Mouse (Mus musculus) bone marrow macrophage, adult 2 months (primary cell): ENCODE measurements around the gene Rassf2. TPM values are rescaled to one million over a fixed set of nuclear protein-coding genes. Genes with fewer than 3 reads are reported as not detected.

ENCODE experiments used
- H3K27ac ChIP-seq: 2 replicates; pipeline ENCODE4 v1.5.1; 2012; ENCODE audit warnings: low read depth, low read length; ENCODE audit not compliant: insufficient read depth
- H3K4me1 ChIP-seq: 2 replicates; pipeline ENCODE4 v1.6.1; 2012; ENCODE audit warnings: low read length; ENCODE audit not compliant: control insufficient read depth, insufficient read depth
- H3K4me3 ChIP-seq: 2 replicates; pipeline ENCODE4 v1.5.1; 2012; ENCODE audit warnings: mild to moderate bottlenecking, low read length, moderate library complexity; ENCODE audit not compliant: insufficient read depth
- CTCF ChIP-seq: IDR thresholded peaks from 2 replicates; pipeline ENCODE4 v1.5.1; 2012; ENCODE audit warnings: low read depth, mild to moderate bottlenecking, low read length, moderate library complexity
- POLR2A ChIP-seq: IDR thresholded peaks from 2 replicates; pipeline ENCODE4 v1.6.1; 2012; ENCODE audit warnings: mild to moderate bottlenecking, low read depth, low read length, borderline replicate concordance
- polyA plus RNA-seq: library from polyadenylated mRNA; stranded (reverse); fragments of >200 nt; gene quantifications from 2 replicates; pipeline ENCODE4 v1.2.4, GENCODE M21; 2012; ENCODE audit not compliant: missing spikeins, insufficient read depth, insufficient read length

The Rassf2 gene
- polyA plus RNA-seq, 1 experiment, result 155 TPM

GRCm38 (mm10) chr2:131949767-131950597 is 80.1 kb downstream of the Rassf2 start:
- H3K4me1 ChIP-seq, result 0 out of 2 replicates have a peak, but pooled peaks cover 6% of the 10 kb centered on the region
- no peak overlapping the region for H3K4me3 ChIP-seq
- TF ChIP-seq CTCF (no peak), POLR2A (no peak)
- H3K27ac ChIP-seq, result no peak overlapping the region

- H3K4me1 ChIP-seq, result 0 out of 2 replicates have a peak, but pooled peaks cover 4% of the 10 kb centered on the region
- H3K4me3 ChIP-seq, result no peak overlapping the region
- H3K27ac ChIP-seq, result no peak overlapping the region
- TF ChIP-seq POLR2A (no peak), CTCF (no peak)
Measured at GRCm38 (mm10) chr2:131948916-131949639, 81.0 kb downstream of the Rassf2 start.

- TF ChIP-seq POLR2A (no peak), CTCF (no peak)
- H3K27ac ChIP-seq, result no peak overlapping the region
- H3K4me3 ChIP-seq, result no peak overlapping the region
- 0 out of 2 replicates have a peak, but pooled peaks cover 4% of the 10 kb centered on the region for H3K4me1 ChIP-seq
Measured at GRCm38 (mm10) chr2:131948156-131948555, 81.9 kb downstream of the Rassf2 start.

GRCm38 (mm10) chr2:131946351-131946750 is 83.7 kb downstream of the Rassf2 start:
- TF ChIP-seq POLR2A, result no peak
- TF ChIP-seq CTCF, result no peak

GRCm38 (mm10) chr2:131945765-131946164 is 84.3 kb downstream of the Rassf2 start:
- H3K27ac ChIP-seq, result no peak overlapping the region
- H3K4me3 ChIP-seq, result no peak overlapping the region
- 0 out of 2 replicates have a peak, but pooled peaks cover 4% of the 10 kb centered on the region for H3K4me1 ChIP-seq
- TF ChIP-seq CTCF, result no peak
- no peak for TF ChIP-seq POLR2A

More at GRCm38 (mm10) chr2:131946351-131946750, 83.7 kb downstream of the Rassf2 start:
- Histone ChIP-seq H3K4me1 (0 out of 2 replicates have a peak, but pooled peaks cover 4% of the 10 kb centered on the region), H3K27ac (no peak overlapping the region), H3K4me3 (no peak overlapping the region)

GRCm38 (mm10) chr2:131945225-131945624 is 84.8 kb downstream of the Rassf2 start:
- H3K4me1 ChIP-seq, result 0 out of 2 replicates have a peak, but pooled peaks cover under 1% of the 10 kb centered on the region
- H3K27ac ChIP-seq, result no peak overlapping the region
- TF ChIP-seq CTCF (no peak), POLR2A (no peak)
- no peak overlapping the region for H3K4me3 ChIP-seq

GRCm38 (mm10) chr2:131944370-131944769 is 85.7 kb downstream of the Rassf2 start:
- H3K4me3 ChIP-seq, result no peak overlapping the region
- TF ChIP-seq POLR2A (no peak), CTCF (no peak)
- no peak overlapping the region for H3K27ac ChIP-seq
- H3K4me1 ChIP-seq, result no peaks in the 10 kb centered on the region

- no peak overlapping the region for H3K27ac ChIP-seq
- TF ChIP-seq POLR2A (no peak), CTCF (no peak)
Measured at GRCm38 (mm10) chr2:131941501-131941900, 88.6 kb downstream of the Rassf2 start.

GRCm38 (mm10) chr2:131940506-131940905 is 89.6 kb downstream of the Rassf2 start:
- no peaks in the 10 kb centered on the region; the same call in 1 of the 2 replicates for H3K4me1 ChIP-seq
- H3K27ac ChIP-seq, result no peak overlapping the region
- TF ChIP-seq POLR2A (no peak), CTCF (no peak)
- H3K4me3 ChIP-seq, result no peak overlapping the region

More at GRCm38 (mm10) chr2:131941501-131941900, 88.6 kb downstream of the Rassf2 start:
- H3K4me3 ChIP-seq, result no peak overlapping the region
- no peaks in the 10 kb centered on the region for H3K4me1 ChIP-seq

Other genes with a start within 250 kb of the Rassf2 start
- not detected in 2 replicates for gene Erv3, start 170.5 kb downstream of the Rassf2 start, polyA plus RNA-seq
- gene Prnp, start 120.3 kb downstream of the Rassf2 start, polyA plus RNA-seq, result 27.2 and 28.1 TPM in 2 replicates
- gene Prn, start 120.3 kb downstream of the Rassf2 start, polyA plus RNA-seq, result not detected in 2 replicates
- gene Prnd, start 79.4 kb downstream of the Rassf2 start, polyA plus RNA-seq, result not detected in 2 replicates
- 47.7 and 53.5 TPM in 2 replicates for gene Slc23a2, start 114.8 kb upstream of the Rassf2 start, polyA plus RNA-seq
- 46.9 and 50.0 TPM in 2 replicates for gene Tmem230, start 217.5 kb upstream of the Rassf2 start, polyA plus RNA-seq
- gene Pcna, start 223.1 kb upstream of the Rassf2 start, polyA plus RNA-seq, result 318 and 323 TPM in 2 replicates
- 45.9 and 57.8 TPM in 2 replicates for gene Cds2, start 232.9 kb upstream of the Rassf2 start, polyA plus RNA-seq